Mouse (Mus musculus) liver, adult 2 months (tissue): ENCODE measurements around the gene Tanc2.

ENCODE experiments used
- CTCF ChIP-seq: fragments of 200-500 bp; IDR thresholded peaks from 2 replicates; pipeline ENCODE4 v1.5.1; 2011; ENCODE audit warnings: low read depth, low read length, control low read depth
- POLR2A ChIP-seq: fragments of 200-500 bp; IDR thresholded peaks from 2 replicates; pipeline ENCODE4 v1.6.1; 2011; ENCODE audit warnings: low read length, control low read depth; ENCODE audit not compliant: insufficient read depth; ENCODE audit errors: extremely low read depth

- TF ChIP-seq CTCF (no peak), POLR2A (no peak)
Observed at GRCm38 (mm10) chr11:105974593-105974992, 384.8 kb downstream of the Tanc2 start.
